Mouse (Mus musculus) embryonic fibroblast, embryonic 13.5 days (primary cell): Measurements from ENCODE around the gene Unc45a.

ENCODE experiments used
- CTCF ChIP-seq: IDR thresholded peaks from 2 replicates; pipeline ENCODE4 v1.5.1; 2011; ENCODE audit warnings: mild to moderate bottlenecking, control low read depth, low read length, moderate library complexity, borderline replicate concordance; ENCODE audit not compliant: insufficient read depth
- POLR2A ChIP-seq: IDR thresholded peaks from 2 replicates; pipeline ENCODE4 v1.6.1; 2011; ENCODE audit warnings: low read depth, mild to moderate bottlenecking, control low read depth, low read length, moderate library complexity

GRCm38 (mm10) chr7:80339371-80339770 lies 1.4 kb downstream of the Unc45a start:
- TF ChIP-seq CTCF (no peak), POLR2A (no peak)
